Mouse (Mus musculus): ENCODE data around the gene Il21r. TPM values are rescaled to one million over a fixed set of nuclear protein-coding genes. Genes with fewer than 3 reads are reported as not detected.

The Il21r gene
- polyA plus RNA-seq, 1 experiment from 2014 or later, result 0.11 TPM

DNA sequence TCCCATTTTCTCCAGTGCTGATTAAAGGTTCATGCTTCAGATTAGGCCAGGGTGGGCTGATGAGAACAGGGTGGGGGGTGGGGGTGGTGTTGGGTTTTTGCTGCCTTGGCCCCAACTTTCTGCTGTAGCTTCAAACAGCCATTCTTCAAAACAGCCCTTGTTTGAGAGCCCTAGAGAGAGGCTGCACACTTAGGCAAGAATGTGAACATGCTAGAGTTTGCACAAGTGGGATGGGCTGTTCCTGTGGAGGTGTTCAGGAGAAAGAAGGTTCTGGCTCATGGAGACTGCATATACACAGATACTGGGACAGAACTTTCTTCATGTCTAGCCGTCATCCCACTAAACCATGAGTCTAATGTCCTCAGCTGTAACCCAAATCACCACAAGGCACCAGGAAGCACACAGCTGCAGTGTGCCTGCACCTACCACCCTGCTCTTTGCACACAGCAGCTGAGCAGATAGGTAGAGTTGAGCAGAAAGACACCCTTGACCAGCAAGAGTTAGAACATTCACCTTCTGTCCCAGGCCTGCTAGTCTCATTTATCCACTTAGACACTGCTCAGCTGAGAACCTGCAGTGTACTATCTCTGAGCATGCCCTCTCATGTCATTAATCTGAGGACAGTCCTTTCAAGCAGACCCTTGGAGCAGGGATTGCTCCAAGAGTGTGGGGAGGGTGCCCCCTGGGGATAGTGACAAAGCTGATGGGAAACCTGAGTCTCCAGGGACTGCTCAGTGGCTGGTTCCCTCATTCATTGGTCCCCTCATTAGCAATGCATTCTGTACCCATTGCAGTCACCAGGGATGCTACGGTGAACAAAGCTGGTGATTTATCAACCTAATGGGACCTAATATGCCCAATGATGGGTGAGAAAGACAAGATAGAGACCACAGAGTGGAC is 3.3 kb downstream of the Il21r start:
- no peak overlapping the region for H3K4me2 ChIP-seq (ENCODE audit: low read depth, low read length)
- no peak for DNase-seq (ENCODE audit: low spot score)
- no peak overlapping the region for H3K27ac ChIP-seq (replicated peaks; ENCODE audit: low read depth, low read length)
- no peaks in the 10 kb centered on the region for H3K36me3 ChIP-seq (replicated peaks; ENCODE audit: control insufficient read depth, insufficient read depth, low read depth, low read length)
- H3K9me3 ChIP-seq (replicated peaks; ENCODE audit: control insufficient read depth, low read length), result no peaks in the 10 kb centered on the region
- WGBS, result 76% methylated on average over 2 of the region's 2 CpGs
- ATAC-seq (replicated peaks; ENCODE audit: insufficient number of reproducible peaks, low FRiP score, low TSS enrichment, low read depth), result no peak
- no peak overlapping the region for H3K4me3 ChIP-seq (ENCODE audit: low read depth, low read length)
- no peaks in the 10 kb centered on the region for H3K4me1 ChIP-seq (ENCODE audit: control insufficient read depth, insufficient read depth, low read length)
- no peak overlapping the region for H3K9ac ChIP-seq (replicated peaks; ENCODE audit: low read length)
- H3K27me3 ChIP-seq (ENCODE audit: control insufficient read depth, insufficient read depth, low read length), result no peaks in the 10 kb centered on the region

DNA sequence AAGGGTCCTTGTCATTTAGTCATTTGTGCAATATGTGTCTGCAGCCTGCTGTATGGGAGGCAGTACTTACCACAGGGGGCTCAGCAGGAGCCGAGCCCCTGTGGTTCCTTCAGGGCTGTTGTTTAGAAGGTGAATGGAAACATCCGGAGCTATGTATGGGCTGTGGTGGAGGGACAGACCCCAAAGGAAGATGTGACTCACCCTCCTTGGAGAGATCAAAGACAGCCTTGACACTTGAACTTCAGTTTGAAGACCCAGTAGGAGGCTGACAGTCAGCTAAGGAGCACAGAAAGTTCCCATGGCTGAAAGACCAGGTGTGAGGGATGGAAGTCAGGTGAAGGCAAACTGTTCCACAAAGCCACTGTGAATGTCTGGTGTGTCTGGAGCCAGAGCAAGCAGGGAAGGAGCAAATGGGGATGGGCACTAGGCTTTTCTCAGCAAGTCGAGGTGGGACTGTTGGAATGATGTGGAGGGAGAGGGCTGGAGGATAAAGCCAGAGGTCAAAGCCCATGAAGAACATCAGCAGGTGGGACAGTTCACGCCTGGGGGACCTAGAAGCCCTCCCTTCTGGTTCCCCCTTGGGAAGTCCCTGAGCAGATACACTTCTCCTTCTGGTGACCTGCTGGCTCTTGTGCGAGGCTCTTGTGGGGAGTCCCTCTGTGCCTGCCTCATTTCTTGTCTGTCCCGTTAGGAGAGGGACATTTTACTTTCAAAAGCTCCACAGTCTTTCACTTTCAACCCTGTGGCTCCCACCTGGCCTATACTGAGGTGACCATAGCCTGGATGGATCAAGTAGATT is 4.4 kb downstream of the Il21r start:
- H3K4me3 ChIP-seq (ENCODE audit: low read depth, low read length), result no peak overlapping the region
- ATAC-seq (replicated peaks; ENCODE audit: insufficient number of reproducible peaks, low FRiP score, low TSS enrichment, low read depth), result no peak
- H3K9ac ChIP-seq (replicated peaks; ENCODE audit: low read length), result no peak overlapping the region
- no peak overlapping the region for H3K27ac ChIP-seq (replicated peaks; ENCODE audit: low read depth, low read length)
- no peaks in the 10 kb centered on the region for H3K36me3 ChIP-seq (replicated peaks; ENCODE audit: control insufficient read depth, insufficient read depth, low read depth, low read length)
- DNase-seq (ENCODE audit: low spot score), result no peak
- no peaks in the 10 kb centered on the region for H3K4me1 ChIP-seq (ENCODE audit: control insufficient read depth, insufficient read depth, low read length)
- WGBS, result 60% methylated on average over 6 of the region's 6 CpGs
- H3K9me3 ChIP-seq (replicated peaks; ENCODE audit: control insufficient read depth, low read length), result no peaks in the 10 kb centered on the region
- no peaks in the 10 kb centered on the region for H3K27me3 ChIP-seq (ENCODE audit: control insufficient read depth, insufficient read depth, low read length)
- no peak overlapping the region for H3K4me2 ChIP-seq (ENCODE audit: low read depth, low read length)

DNA sequence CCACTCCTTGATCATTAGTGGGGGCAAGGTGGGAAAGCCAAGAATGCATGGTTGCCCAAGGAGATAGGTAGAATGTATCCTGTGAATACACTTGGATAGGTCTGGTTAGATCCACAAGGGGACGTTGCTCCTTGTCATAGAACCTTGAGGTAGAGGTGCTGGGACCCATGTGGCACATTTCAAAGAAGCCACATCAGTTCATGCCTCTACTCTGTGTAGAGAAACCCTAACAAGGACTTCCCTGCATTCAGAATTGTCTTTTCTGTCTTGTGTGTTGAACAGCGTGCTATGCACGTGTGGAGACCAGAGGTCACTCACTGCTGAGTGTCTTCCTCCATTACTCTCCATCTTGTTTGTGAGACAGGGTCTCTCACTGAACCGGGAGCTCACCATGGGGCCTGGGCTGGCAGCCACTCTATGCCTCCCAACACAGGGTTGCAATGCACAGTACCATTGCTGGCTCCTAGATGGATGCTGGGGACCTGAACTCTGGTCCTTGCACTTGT is 5.0 kb downstream of the Il21r start:
- 88% methylated on average over 4 of the region's 4 CpGs for WGBS
- H3K27me3 ChIP-seq (ENCODE audit: control insufficient read depth, insufficient read depth, low read length), result no peaks in the 10 kb centered on the region
- ATAC-seq (replicated peaks; ENCODE audit: insufficient number of reproducible peaks, low FRiP score, low TSS enrichment, low read depth) (no peak), DNase-seq (ENCODE audit: low spot score) (no peak)
- no peaks in the 10 kb centered on the region for H3K9me3 ChIP-seq (replicated peaks; ENCODE audit: control insufficient read depth, low read length)
- H3K4me3 ChIP-seq (ENCODE audit: low read depth, low read length), result no peak overlapping the region
- no peaks in the 10 kb centered on the region for H3K36me3 ChIP-seq (replicated peaks; ENCODE audit: control insufficient read depth, insufficient read depth, low read depth, low read length)
- H3K4me2 ChIP-seq (ENCODE audit: low read depth, low read length), result no peak overlapping the region
- H3K4me1 ChIP-seq (ENCODE audit: control insufficient read depth, insufficient read depth, low read length), result no peaks in the 10 kb centered on the region
- H3K27ac ChIP-seq (replicated peaks; ENCODE audit: low read depth, low read length), result no peak overlapping the region
- H3K9ac ChIP-seq (replicated peaks; ENCODE audit: low read length), result no peak overlapping the region

DNA sequence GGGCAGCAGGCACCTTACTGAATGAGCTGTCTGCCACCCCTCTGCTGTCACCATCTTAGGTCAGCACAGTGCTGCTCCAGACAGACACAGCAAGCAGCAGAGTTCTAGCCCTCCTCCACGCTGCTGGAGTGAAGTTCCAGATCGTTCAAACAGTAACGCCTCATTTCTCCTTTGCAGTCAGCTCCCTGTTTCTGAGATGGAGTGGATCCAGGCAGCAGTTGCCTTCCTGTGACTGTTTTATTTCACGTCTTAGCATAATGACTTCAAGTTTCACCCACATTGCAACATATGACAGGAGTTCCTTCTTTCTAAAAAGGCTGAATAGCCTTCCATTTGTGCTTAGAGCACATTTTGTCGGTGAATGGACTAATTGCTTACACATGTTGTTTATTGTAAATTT is 10.3 kb downstream of the Il21r start:
- no peak for ATAC-seq (replicated peaks; ENCODE audit: insufficient number of reproducible peaks, low FRiP score, low TSS enrichment, low read depth)

DNA sequence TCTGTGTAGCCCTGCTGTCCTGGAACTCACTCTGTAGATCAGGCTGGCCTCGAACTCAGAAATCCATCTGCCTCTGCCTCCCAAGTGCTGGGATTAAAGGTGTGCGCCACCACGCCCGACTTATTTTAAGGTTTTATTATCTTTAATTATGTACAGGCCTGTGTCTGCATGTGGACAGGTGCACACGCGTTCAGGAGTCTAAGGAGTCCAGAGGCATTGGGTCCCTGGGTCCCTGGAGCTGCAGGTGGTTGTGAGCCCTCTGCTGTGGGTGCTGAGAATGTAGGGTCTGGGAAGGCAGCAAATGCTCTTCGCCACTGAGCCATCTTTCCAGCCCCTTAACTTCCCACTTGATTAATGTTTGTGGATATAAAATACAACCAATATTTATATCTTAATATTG is 12.2 kb downstream of the Il21r start:
- H3K36me3 ChIP-seq (replicated peaks; ENCODE audit: control insufficient read depth, insufficient read depth, low read depth, low read length), result no peaks in the 10 kb centered on the region
- H3K4me2 ChIP-seq (ENCODE audit: low read depth, low read length), result no peak overlapping the region
- ATAC-seq (replicated peaks; ENCODE audit: insufficient number of reproducible peaks, low FRiP score, low TSS enrichment, low read depth) (no peak), DNase-seq (ENCODE audit: low spot score) (no peak)
- H3K4me1 ChIP-seq (ENCODE audit: control insufficient read depth, insufficient read depth, low read length), result no peaks in the 10 kb centered on the region
- H3K4me3 ChIP-seq (ENCODE audit: low read depth, low read length), result no peak overlapping the region
- no peak overlapping the region for H3K27ac ChIP-seq (replicated peaks; ENCODE audit: low read depth, low read length)
- no peak overlapping the region for H3K9ac ChIP-seq (replicated peaks; ENCODE audit: low read length)
- H3K27me3 ChIP-seq (ENCODE audit: control insufficient read depth, insufficient read depth, low read length), result no peaks in the 10 kb centered on the region
- WGBS, result 90% methylated on average over 7 of the region's 7 CpGs
- H3K9me3 ChIP-seq (replicated peaks; ENCODE audit: control insufficient read depth, low read length), result no peaks in the 10 kb centered on the region

More for the DNA sequence above, 10.3 kb downstream of the Il21r start:
- Histone ChIP-seq H3K9ac (replicated peaks; ENCODE audit: low read length) (no peak overlapping the region), H3K27me3 (ENCODE audit: control insufficient read depth, insufficient read depth, low read length) (no peaks in the 10 kb centered on the region), H3K4me3 (ENCODE audit: low read depth, low read length) (no peak overlapping the region), H3K36me3 (replicated peaks; ENCODE audit: control insufficient read depth, insufficient read depth, low read depth, low read length) (no peaks in the 10 kb centered on the region), H3K4me1 (ENCODE audit: control insufficient read depth, insufficient read depth, low read length) (no peaks in the 10 kb centered on the region), H3K9me3 (replicated peaks; ENCODE audit: control insufficient read depth, low read length) (no peaks in the 10 kb centered on the region), H3K27ac (replicated peaks; ENCODE audit: low read depth, low read length) (no peak overlapping the region), H3K4me2 (ENCODE audit: low read depth, low read length) (no peak overlapping the region)
- 77% methylated on average over 5 of the region's 5 CpGs for WGBS
- no peak for DNase-seq (ENCODE audit: low spot score)

DNA sequence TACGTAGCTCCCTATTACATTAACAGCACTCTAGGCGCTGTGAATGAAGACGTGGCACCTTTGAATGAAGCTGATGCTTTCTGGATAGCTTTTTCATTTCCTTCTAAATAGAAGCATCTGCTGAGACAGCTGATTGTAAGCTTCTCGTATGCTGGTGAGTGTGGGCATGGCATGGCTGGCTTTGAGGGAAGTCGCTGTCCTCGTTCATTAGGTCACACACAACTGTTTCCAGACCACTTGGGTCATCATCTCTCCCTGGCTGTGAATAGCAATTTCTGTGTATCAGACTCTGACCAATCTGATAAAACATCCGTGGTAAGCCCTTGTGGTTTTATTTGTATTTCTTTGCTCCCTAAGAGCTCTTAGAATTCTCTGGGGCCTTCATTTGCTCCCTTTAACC is 14.8 kb downstream of the Il21r start:
- 68% methylated on average over 7 of the region's 7 CpGs for WGBS
- Histone ChIP-seq H3K4me1 (ENCODE audit: control insufficient read depth, insufficient read depth, low read length) (no peaks in the 10 kb centered on the region), H3K4me3 (ENCODE audit: low read depth, low read length) (no peak overlapping the region), H3K27me3 (ENCODE audit: control insufficient read depth, insufficient read depth, low read length) (no peaks in the 10 kb centered on the region), H3K9ac (replicated peaks; ENCODE audit: low read length) (no peak overlapping the region), H3K4me2 (ENCODE audit: low read depth, low read length) (no peak overlapping the region), H3K9me3 (replicated peaks; ENCODE audit: control insufficient read depth, low read length) (no peaks in the 10 kb centered on the region), H3K27ac (replicated peaks; ENCODE audit: low read depth, low read length) (no peak overlapping the region), H3K36me3 (replicated peaks; ENCODE audit: control insufficient read depth, insufficient read depth, low read depth, low read length) (no peaks in the 10 kb centered on the region)
- DNase-seq (ENCODE audit: low spot score) (no peak), ATAC-seq (replicated peaks; ENCODE audit: insufficient number of reproducible peaks, low FRiP score, low TSS enrichment, low read depth) (no peak)

DNA sequence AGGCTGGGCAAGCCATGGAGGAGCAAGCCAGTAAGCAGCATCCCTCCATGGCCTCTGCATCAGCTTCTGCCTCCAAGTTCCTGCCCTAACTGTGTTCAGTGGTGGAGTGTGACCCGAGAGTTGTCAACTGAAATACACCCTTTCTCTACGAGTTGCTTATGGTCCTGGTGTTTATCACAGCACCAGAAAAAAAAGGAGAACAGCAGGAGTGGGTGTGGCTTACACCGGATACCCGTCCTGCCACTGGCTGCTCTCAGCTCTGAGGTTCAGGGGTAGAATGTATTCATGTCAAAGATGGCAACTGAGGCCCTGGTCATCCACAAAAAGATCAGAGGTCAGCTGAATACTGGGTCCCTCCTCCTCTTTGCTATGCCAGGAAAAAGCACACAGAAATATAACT is 16.8 kb downstream of the Il21r start:
- Histone ChIP-seq H3K36me3 (replicated peaks; ENCODE audit: control insufficient read depth, insufficient read depth, low read depth, low read length) (no peaks in the 10 kb centered on the region), H3K9me3 (replicated peaks; ENCODE audit: control insufficient read depth, low read length) (no peaks in the 10 kb centered on the region), H3K9ac (replicated peaks; ENCODE audit: low read length) (no peak overlapping the region), H3K4me2 (ENCODE audit: low read depth, low read length) (no peak overlapping the region), H3K4me1 (ENCODE audit: control insufficient read depth, insufficient read depth, low read length) (no peaks in the 10 kb centered on the region), H3K4me3 (ENCODE audit: low read depth, low read length) (no peak overlapping the region), H3K27me3 (ENCODE audit: control insufficient read depth, insufficient read depth, low read length) (no peaks in the 10 kb centered on the region), H3K27ac (replicated peaks; ENCODE audit: low read depth, low read length) (no peak overlapping the region)
- WGBS, result 74% methylated on average over 4 of the region's 4 CpGs
- ATAC-seq (replicated peaks; ENCODE audit: insufficient number of reproducible peaks, low FRiP score, low TSS enrichment, low read depth) (no peak), DNase-seq (ENCODE audit: low spot score) (no peak)

Measured in embryonic facial prominence, embryonic 11.5 days (tissue).